Mouse (Mus musculus) forebrain, embryonic 11.5 days (tissue): Measurements from ENCODE around the gene Tubal3. TPM values are rescaled to one million over a fixed set of nuclear protein-coding genes. Genes with fewer than 3 reads are reported as not detected.

Experiments
- ATAC-seq: fragments of 200-750 bp; cut with Nextera tagmentation; replicated peaks from 2 replicates; pipeline ENCODE4 v1.8.0; 2017; ENCODE audit warnings: moderate TSS enrichment; ENCODE audit not compliant: low FRiP score
- DNase-seq: peaks from one replicate; pipeline ENCODE4 v3.0.0-alpha.2; 2017; ENCODE audit warnings: low spot score
- H3K27ac ChIP-seq: fragments of 300-500 bp; sonication (generic); 2 replicates; pipeline ENCODE4 v1.5.1; 2014; ENCODE audit warnings: low read depth, low read length
- H3K27me3 ChIP-seq: fragments of 300-500 bp; sonication (generic); 2 replicates; pipeline ENCODE4 v1.6.1; 2014; ENCODE audit warnings: mild to moderate bottlenecking, low read length, mixed read lengths; ENCODE audit not compliant: control insufficient read depth, insufficient read depth
- H3K36me3 ChIP-seq: fragments of 300-500 bp; sonication (generic); 2 replicates; pipeline ENCODE4 v1.6.1; 2014; ENCODE audit warnings: mild to moderate bottlenecking, low read length, moderate library complexity, mixed read lengths; ENCODE audit not compliant: control insufficient read depth, insufficient read depth
- H3K4me1 ChIP-seq: fragments of 300-500 bp; sonication (generic); replicated peaks from 2 replicates; pipeline ENCODE4 v1.6.1; 2014; ENCODE audit warnings: low read length, mixed read lengths; ENCODE audit not compliant: control insufficient read depth, insufficient read depth
- H3K4me2 ChIP-seq: fragments of 300-500 bp; sonication (generic); 2 replicates; pipeline ENCODE4 v1.6.1; 2014; ENCODE audit warnings: low read depth, mild to moderate bottlenecking, low read length, moderate library complexity, mixed read lengths; ENCODE audit not compliant: severe bottlenecking
- H3K4me3 ChIP-seq: fragments of 300-500 bp; sonication (generic); 2 replicates; pipeline ENCODE4 v1.5.1; 2014; ENCODE audit warnings: low read depth, low read length
- H3K9ac ChIP-seq: fragments of 300-500 bp; sonication (generic); 2 replicates; pipeline ENCODE4 v1.6.1; 2014; ENCODE audit warnings: low read length
- H3K9me3 ChIP-seq: fragments of 300-500 bp; sonication (generic); 2 replicates; pipeline ENCODE4 v1.6.1; 2016; ENCODE audit warnings: low read length, mixed read lengths; ENCODE audit not compliant: control insufficient read depth
- WGBS: fragments of 180-500 bp; shearing (Covaris S2); extraction: QIAGEN DNeasy Blood & Tissue Kit; methylation state at CpG from one replicate; pipeline ENCODE4 v1.1.7; 2014; 5-methylcytosine and 5-hydroxymethylcytosine counted together
- polyA plus RNA-seq: library from polyadenylated mRNA; unstranded; fragments of >200 nt; fragmentation: Nextera tagmentation; extraction: Ambion mirVana; gene quantifications from 2 replicates; pipeline ENCODE4 v1.2.1, GENCODE M21; 2014

The Tubal3 gene
- polyA plus RNA-seq, 1 experiment from 2014 or later = not detected

- no peak for DNase-seq
- ATAC-seq = no peak
- 68% methylated on average over 8 of the region's 8 CpGs for WGBS
- H3K4me3 ChIP-seq = no peak overlapping the region
- H3K9me3 ChIP-seq = no peaks in the 10 kb centered on the region
- no peak overlapping the region for H3K27ac ChIP-seq
- no peak overlapping the region for H3K4me2 ChIP-seq
- H3K36me3 ChIP-seq = peaks cover 7% of the 10 kb centered on the region; the same call in 1 of the 2 replicates
- H3K4me1 ChIP-seq = no peaks in the 10 kb centered on the region
- H3K9ac ChIP-seq = no peak overlapping the region
- no peaks in the 10 kb centered on the region for H3K27me3 ChIP-seq
These were observed 28.0 kb upstream of the Tubal3 start for GRCm38 (mm10) chr13:3890061-3890460.

- DNase-seq = no peak
- H3K36me3 ChIP-seq = peaks cover 4% of the 10 kb centered on the region; the same call in 1 of the 2 replicates
- H3K4me3 ChIP-seq = no peak overlapping the region; the same call in 1 of the 2 replicates
- no peak overlapping the region for H3K27ac ChIP-seq
- WGBS = 68% methylated on average over 8 of the region's 8 CpGs
- no peak overlapping the region for H3K9ac ChIP-seq
- no peaks in the 10 kb centered on the region for H3K27me3 ChIP-seq
- peak overlapping the region; percentile 59; the same call in 1 of the 2 replicates for H3K4me2 ChIP-seq
- ATAC-seq = no peak
- no peaks in the 10 kb centered on the region for H3K4me1 ChIP-seq
- no peaks in the 10 kb centered on the region for H3K9me3 ChIP-seq
These were observed 26.5 kb upstream of the Tubal3 start for GRCm38 (mm10) chr13:3891479-3892087.

GRCm38 (mm10) chr13:3892601-3893000 is 25.5 kb upstream of the Tubal3 start:
- 17% methylated on average over 7 of the region's 7 CpGs for whole genome bisulfite sequencing
- no peak overlapping the region for H3K27ac ChIP-seq
- DNase-seq = no peak

GRCm38 (mm10) chr13:3893126-3893734 is 24.8 kb upstream of the Tubal3 start:
- no peak overlapping the region for H3K27ac ChIP-seq
- no peaks in the 10 kb centered on the region; the same call in 1 of the 2 replicates for H3K36me3 ChIP-seq
- peak overlapping the region; percentile 58 for H3K9ac ChIP-seq
- peak overlapping the region; percentile 59 for H3K4me2 ChIP-seq
- H3K4me1 ChIP-seq = no peaks in the 10 kb centered on the region
- H3K4me3 ChIP-seq = peak overlapping the region; percentile 46
- WGBS = under 1% methylated on average over 35 of the region's 35 CpGs
- H3K27me3 ChIP-seq = no peaks in the 10 kb centered on the region
- DNase-seq = peak; percentile 94
- peak; percentile 99 for ATAC-seq
- no peaks in the 10 kb centered on the region for H3K9me3 ChIP-seq

More at GRCm38 (mm10) chr13:3892601-3893000, 25.5 kb upstream of the Tubal3 start:
- no peak for ATAC-seq
- no peaks in the 10 kb centered on the region for H3K9me3 ChIP-seq
- peak overlapping the region; percentile 58 for H3K9ac ChIP-seq
- peak overlapping the region; percentile 46 for H3K4me3 ChIP-seq
- peak overlapping the region; percentile 59 for H3K4me2 ChIP-seq
- no peaks in the 10 kb centered on the region for H3K4me1 ChIP-seq
- H3K36me3 ChIP-seq = peaks cover 3% of the 10 kb centered on the region; the same call in 1 of the 2 replicates
- H3K27me3 ChIP-seq = no peaks in the 10 kb centered on the region

- H3K4me3 ChIP-seq = no peak overlapping the region
- no peaks in the 10 kb centered on the region for H3K9me3 ChIP-seq
- no peak overlapping the region for H3K27ac ChIP-seq
- H3K27me3 ChIP-seq = no peaks in the 10 kb centered on the region
- no peak overlapping the region for H3K9ac ChIP-seq
- DNase-seq (no peak), ATAC-seq (no peak)
- no peaks in the 10 kb centered on the region for H3K36me3 ChIP-seq
- H3K4me2 ChIP-seq = no peak overlapping the region
- H3K4me1 ChIP-seq = no peaks in the 10 kb centered on the region
- WGBS = 81% methylated on average over 8 of the region's 8 CpGs
These were observed 23.5 kb upstream of the Tubal3 start for GRCm38 (mm10) chr13:3894549-3894948.

- 90% methylated on average over 8 of the region's 8 CpGs for WGBS
- DNase-seq (no peak), ATAC-seq (no peak)
- Histone ChIP-seq H3K27me3 (no peaks in the 10 kb centered on the region), H3K4me2 (no peak overlapping the region), H3K4me1 (no peaks in the 10 kb centered on the region), H3K36me3 (no peaks in the 10 kb centered on the region), H3K9me3 (no peaks in the 10 kb centered on the region), H3K4me3 (no peak overlapping the region), H3K9ac (no peak overlapping the region), H3K27ac (no peak overlapping the region)
These were observed 22.6 kb upstream of the Tubal3 start for GRCm38 (mm10) chr13:3895397-3895980.

- ATAC-seq (no peak), DNase-seq (no peak)
- WGBS = 94% methylated on average over 6 of the region's 6 CpGs
- H3K27ac ChIP-seq = no peak overlapping the region
- H3K9me3 ChIP-seq = no peaks in the 10 kb centered on the region
- H3K4me1 ChIP-seq = no peaks in the 10 kb centered on the region
- no peaks in the 10 kb centered on the region for H3K36me3 ChIP-seq
- H3K4me2 ChIP-seq = no peak overlapping the region
- H3K27me3 ChIP-seq = no peaks in the 10 kb centered on the region
- no peak overlapping the region for H3K4me3 ChIP-seq
- H3K9ac ChIP-seq = no peak overlapping the region
These were observed 22.0 kb upstream of the Tubal3 start for GRCm38 (mm10) chr13:3896032-3896431.

GRCm38 (mm10) chr13:3896913-3897312 is 21.2 kb upstream of the Tubal3 start:
- Histone ChIP-seq H3K4me3 (no peak overlapping the region), H3K27me3 (no peaks in the 10 kb centered on the region), H3K4me2 (no peak overlapping the region), H3K9me3 (no peaks in the 10 kb centered on the region), H3K27ac (no peak overlapping the region), H3K9ac (no peak overlapping the region), H3K36me3 (no peaks in the 10 kb centered on the region), H3K4me1 (no peaks in the 10 kb centered on the region)
- ATAC-seq (no peak), DNase-seq (peak; percentile 84)
- WGBS = 41% methylated on average over 5 of the region's 5 CpGs
